Mouse (Mus musculus) c-Kit-positive CD71-negative TER-119-negative erythroid progenitor cells, embryonic 14.5 days (primary cell): Measurements from ENCODE around the gene Tiam1.

ENCODE experiments used
- DNase-seq: peaks from one replicate; pipeline ENCODE4 v3.0.0-alpha.2; 2013; ENCODE audit warnings: low read depth

The Tiam1 gene

GRCm38 (mm10) chr16:90047841-90048240 lies 95.7 kb downstream of the Tiam1 start:
- no peak for DNase-seq

DNA sequence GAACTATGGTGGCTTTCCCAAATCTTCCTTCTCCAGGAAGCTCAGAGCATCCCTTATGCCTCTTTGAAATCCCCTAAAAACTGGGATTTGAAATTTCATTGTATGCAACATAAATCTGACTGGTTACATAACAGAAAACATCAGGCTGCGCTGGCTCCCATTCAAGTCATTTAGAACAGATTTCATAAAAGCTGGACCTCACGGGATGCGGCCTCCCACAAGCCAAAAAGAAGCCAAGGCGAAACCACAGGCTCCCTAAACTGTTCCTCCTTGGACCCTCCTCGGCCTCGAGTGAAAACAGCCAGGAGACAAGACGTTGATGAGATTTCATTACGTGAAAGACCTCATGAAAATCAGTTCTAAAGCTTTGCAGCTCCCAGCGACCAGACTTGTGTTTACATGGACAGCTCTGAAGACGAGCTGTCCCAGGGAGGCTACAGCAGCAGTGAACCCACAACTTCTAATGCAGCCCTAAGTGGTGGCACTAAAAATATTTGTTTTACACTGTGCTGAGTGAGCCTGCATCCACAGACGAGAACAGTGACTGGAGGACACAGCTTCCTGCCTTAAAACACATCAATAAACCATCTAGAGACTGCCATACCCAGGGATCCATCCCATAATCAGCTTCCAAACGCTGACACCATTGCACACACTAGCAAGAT lies 96.9 kb downstream of the Tiam1 start:
- DNase-seq = no peak

- DNase-seq = no peak
Observed at GRCm38 (mm10) chr16:90045611-90046010, 98.0 kb downstream of the Tiam1 start.

DNA sequence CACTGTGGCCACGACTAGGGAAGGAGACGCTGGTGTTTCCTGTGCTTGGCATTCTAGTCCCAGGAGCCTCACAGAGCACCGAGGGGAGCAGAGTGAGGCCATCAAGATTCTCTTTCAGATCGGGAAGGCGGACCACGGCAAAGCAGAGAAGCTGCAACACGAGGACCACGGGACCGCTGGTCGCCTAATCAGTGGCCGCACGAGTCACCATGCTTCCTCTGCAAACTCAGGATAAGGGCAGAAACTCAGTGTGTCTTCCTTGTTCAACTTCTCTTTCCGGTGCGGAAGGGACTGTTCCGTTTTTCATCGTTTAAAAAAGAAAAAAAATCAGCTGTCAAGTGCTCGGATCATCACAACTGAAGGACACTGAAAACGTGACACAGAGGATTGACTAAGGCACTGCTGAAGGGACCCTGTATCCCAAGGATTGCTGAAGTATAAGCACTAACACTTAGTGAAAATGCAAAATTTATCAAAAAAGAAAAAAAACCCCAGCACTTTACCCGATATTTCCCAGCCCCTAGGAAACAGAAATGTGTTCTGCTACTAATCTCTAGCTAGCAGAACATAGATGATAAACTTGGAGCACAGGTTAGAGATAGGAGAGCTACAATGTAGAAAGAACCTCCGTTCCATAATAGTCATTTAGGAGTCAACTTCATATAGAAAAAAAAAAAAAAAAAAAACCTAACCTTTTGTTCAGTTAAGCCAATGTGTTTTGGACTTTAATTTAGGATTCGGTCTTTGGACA lies 99.4 kb downstream of the Tiam1 start:
- peak; percentile 66 for DNase-seq

DNA sequence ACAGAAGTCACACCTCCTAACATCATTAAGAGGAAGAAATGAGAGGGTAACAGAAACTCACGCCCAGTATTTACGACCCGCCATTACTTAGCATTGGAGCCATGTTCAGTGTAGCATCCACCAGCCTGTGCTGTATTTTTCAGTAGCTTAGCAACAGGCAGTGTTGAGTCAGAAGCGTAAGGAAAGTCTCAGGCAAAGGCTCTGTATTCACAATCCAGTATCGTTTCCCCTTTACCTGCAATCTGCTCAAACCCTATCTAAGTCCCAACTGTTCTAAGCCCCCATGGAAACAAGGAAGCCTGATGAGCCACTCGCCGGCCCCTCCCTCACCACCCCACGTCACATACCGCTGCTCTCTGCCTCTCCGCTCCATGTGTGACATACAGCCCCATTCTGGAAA lies 100.7 kb downstream of the Tiam1 start:
- no peak for DNase-seq

DNA sequence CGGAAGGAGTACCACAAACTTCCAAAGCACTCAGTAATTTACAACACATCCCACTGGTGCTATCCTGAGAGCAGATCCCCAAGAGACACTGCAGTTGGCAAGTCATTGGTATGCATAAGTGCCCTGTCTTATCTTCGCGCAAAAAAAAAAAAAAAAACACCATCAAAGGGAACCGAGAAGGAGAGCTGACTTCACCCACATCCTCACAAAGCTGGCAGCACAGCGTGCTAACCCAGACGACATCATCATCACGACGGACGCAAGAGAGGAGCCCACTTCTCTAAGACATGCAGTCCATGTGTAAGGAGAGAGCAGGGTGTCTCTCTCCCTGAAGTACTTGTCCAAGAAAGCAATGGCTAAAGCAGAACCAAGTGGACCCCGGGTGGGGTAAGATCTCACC lies 101.2 kb downstream of the Tiam1 start:
- DNase-seq = no peak

DNA sequence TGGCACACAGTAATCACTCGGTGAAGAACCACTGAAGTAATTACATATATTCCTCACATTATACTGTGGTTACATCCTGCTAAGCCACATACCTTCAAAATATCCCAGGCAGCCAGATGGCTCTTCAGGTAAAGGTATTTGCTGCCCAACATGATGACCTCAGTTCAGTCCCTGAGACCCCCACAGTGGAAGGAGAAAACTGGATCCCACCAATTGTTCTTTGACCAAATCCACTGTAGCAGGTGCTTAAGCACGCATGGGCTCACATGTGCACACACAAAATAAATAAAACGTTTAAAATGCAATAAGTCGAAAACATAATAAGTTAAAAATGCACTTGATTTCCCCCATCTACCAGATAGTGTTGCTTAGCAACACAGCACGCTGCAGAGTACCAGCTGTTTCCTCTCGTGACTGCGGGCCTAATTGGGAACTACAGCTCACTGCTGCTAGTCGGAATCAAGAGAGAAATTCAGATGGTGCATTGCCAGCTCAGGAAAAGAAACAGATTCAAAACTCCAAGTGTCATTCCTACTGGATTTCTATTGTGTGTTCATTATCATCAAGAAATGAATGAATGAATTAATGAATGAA lies 102.7 kb downstream of the Tiam1 start:
- DNase-seq = no peak

- DNase-seq = no peak
Observed at GRCm38 (mm10) chr16:90035595-90036110, 107.9 kb downstream of the Tiam1 start.

DNA sequence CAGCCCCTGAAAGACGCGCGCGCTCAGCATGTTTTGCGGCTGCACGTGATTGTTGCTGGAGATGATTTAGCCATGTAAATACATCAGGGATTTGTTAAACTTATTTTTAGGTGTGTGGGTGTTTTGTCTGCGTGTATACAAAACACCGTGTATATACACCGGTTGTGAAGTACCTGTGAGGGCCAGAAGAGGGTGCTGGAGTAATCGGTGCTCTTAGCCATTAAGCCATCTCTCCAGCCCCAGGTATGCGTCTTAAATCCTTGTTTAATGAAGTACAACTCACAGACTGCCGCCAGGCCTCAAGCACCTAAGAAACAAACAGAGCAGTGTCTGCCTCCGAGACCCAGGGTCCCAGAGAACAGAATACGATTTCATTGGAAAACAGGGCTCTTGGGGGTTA lies 113.2 kb downstream of the Tiam1 start:
- DNase-seq = no peak

- DNase-seq = no peak
Observed at GRCm38 (mm10) chr16:90027886-90028285, 115.7 kb downstream of the Tiam1 start.

DNA sequence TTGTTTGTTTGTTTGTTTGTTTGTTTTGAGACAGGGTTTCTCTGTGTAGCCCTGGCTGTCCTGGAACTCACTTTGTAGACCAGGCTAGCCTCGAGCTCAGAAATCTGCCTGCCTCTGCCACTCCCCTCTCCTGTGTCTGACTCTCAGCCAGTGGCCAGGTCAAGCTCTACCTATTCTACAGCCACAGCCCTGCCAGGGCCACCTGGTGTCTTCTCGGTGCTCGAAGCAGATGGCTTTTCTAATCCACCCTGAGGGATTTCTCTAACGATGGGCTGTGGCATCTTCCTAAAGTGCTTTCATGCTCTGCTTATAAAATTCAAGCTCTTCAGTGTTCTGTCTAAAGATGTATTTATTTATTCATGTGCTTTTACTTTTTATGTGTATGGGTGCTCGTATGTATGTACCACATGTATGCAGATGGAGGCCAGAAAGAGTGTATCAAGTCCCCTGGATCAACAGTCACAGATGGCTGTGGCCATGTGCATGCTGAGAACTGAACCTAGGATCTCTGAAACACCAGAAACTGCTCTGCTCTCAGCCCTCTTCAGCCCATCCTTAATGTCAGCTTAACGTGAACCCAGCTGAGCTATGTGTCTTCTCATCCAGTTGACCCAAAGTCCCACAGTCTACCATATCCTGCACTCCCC lies 117.9 kb downstream of the Tiam1 start:
- DNase-seq = no peak

- no peak for DNase-seq
Observed at GRCm38 (mm10) chr16:90023665-90024010, 119.9 kb downstream of the Tiam1 start.

DNA sequence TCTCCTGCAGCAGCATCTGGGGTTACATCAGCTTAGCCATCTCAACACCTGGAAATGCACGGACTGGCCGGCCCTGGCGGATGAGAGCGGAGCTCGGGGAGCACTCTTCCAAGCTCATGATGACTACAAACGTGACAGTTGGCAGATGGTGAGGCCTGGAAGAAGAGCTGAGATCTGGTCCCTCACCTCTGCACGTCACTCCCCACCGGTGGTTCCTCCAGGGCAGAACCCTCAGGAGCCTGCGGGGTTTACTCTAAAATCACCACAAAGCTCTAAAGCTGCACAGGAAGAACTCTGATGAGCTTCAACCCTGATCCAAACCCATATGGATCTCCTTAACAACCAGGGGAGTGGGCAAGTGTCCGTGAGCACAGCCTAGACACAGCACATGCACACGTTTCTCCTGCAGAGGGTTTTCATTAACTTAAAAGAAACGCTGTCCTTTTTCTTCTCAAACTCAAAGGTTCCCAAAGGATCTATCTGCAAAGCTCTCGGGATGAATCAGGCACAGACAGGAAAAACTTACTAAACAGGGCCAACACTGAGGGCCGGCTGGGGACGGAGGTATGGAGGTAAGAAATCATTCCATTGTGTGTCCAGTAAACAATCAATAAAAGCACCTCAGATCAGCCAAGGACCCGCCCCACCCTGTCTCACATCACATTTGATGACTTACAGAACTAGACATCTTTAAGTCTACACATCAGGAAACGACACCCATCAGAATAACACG lies 120.5 kb downstream of the Tiam1 start:
- no peak for DNase-seq

GRCm38 (mm10) chr16:90016046-90016445 lies 127.5 kb downstream of the Tiam1 start:
- DNase-seq = no peak

GRCm38 (mm10) chr16:90014596-90014995 lies 129.0 kb downstream of the Tiam1 start:
- no peak for DNase-seq

DNA sequence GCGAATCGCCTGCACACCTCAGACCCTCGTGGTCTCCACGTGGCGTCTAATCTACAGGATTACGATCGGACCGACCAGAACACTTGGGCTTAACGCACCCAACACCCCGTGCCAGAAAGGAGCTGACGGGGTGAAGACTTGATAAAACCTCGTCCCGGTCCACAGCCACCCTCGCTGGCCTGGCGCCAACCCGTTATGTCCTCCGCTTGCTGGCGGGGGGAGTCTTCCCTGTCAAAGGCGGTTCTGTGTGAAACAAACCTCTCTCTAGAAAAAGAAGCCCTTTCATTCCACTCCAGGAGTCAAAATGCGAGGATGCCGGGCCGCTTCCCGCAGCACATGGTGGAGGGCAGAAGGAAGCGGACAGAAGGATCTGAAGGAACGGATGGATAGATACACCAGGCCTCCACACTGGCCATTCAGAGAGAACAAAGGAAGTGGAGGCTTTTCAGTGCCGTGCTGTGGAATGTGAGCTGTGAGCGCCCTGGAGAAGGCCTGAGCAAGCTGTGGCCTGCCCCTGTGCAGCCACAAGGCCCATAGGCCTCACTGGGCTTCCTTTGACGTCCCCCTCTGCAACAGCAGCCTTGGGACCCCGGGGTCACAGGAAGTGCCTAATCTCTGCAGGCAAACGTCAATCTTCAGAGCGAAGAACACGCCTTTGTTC lies 131.9 kb downstream of the Tiam1 start:
- DNase-seq = no peak

- DNase-seq = no peak
Observed at GRCm38 (mm10) chr16:90008504-90008903, 135.1 kb downstream of the Tiam1 start.

GRCm38 (mm10) chr16:90007391-90007977 lies 136.1 kb downstream of the Tiam1 start:
- DNase-seq = no peak

- no peak for DNase-seq
Observed at GRCm38 (mm10) chr16:90003556-90003955, 140.0 kb downstream of the Tiam1 start.

DNA sequence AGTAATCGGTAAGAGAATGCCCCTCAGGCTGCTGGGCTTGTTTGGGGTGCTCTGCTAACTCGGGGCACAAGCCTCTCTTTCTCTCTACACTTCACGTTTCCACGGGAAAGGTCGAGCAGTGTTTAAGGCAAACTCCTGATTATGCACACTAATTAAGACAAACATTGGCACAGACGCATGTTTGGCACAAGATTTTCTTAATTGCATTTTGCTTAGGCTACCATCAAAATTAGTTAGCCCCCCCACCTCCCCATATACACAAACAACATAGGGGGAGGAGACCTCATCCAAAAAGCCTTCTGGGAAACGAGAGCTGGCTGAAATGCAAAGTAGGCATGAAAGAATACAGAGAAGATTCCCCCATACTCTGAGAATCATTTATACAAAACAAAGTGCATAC lies 148.4 kb downstream of the Tiam1 start:
- no peak for DNase-seq
